Mouse (Mus musculus) midbrain, embryonic 16.5 days (tissue): ENCODE measurements at regions not wholly inside any gene's neighbourhood (a gene's known extent, or its start where the extent isn't known, plus 50 kb on each side); places are given as distances from the start of the nearest gene placed in this dataset.
A peak's percentile ranks its signal among the peaks of the same experiment; 100 is the strongest.
"Not testable (repeated sequence)": the region's sequence is repeated elsewhere in the genome, so short reads cannot be mapped to it uniquely, and the experiment has no call there.

Experiments
- ATAC-seq: fragments of 200-750 bp; cut with Nextera tagmentation; 2 replicates; pipeline ENCODE4 v1.8.0; 2017; ENCODE audit warnings: moderate TSS enrichment
- H3K27ac ChIP-seq: fragments of 300-500 bp; sonication (generic); 2 replicates; pipeline ENCODE4 v1.5.1; 2014; ENCODE audit warnings: mild to moderate bottlenecking, low read length, mixed read lengths
- H3K27me3 ChIP-seq: fragments of 300-500 bp; sonication (generic); 2 replicates; pipeline ENCODE4 v1.6.1; 2014; ENCODE audit warnings: low read depth, low read length, mixed read lengths; ENCODE audit not compliant: control insufficient read depth, insufficient read depth
- H3K36me3 ChIP-seq: fragments of 300-500 bp; sonication (generic); 2 replicates; pipeline ENCODE4 v1.6.1; 2014; ENCODE audit warnings: mild to moderate bottlenecking, low read length, moderate library complexity, mixed read lengths; ENCODE audit not compliant: control insufficient read depth, insufficient read depth
- H3K4me1 ChIP-seq: fragments of 300-500 bp; sonication (generic); 2 replicates; pipeline ENCODE4 v1.6.1; 2014; ENCODE audit warnings: mild to moderate bottlenecking, low read length, mixed read lengths; ENCODE audit not compliant: control insufficient read depth, insufficient read depth
- H3K4me2 ChIP-seq: fragments of 300-500 bp; sonication (generic); 2 replicates; pipeline ENCODE4 v1.6.1; 2014; ENCODE audit warnings: mild to moderate bottlenecking, low read length, mixed read lengths
- H3K4me3 ChIP-seq: fragments of 300-500 bp; sonication (generic); 2 replicates; pipeline ENCODE4 v1.5.1; 2014; ENCODE audit warnings: low read depth, mild to moderate bottlenecking, low read length, moderate library complexity, mixed read lengths
- H3K9ac ChIP-seq: fragments of 300-500 bp; sonication (generic); 2 replicates; pipeline ENCODE4 v1.6.1; 2014; ENCODE audit warnings: low read depth, low read length, mixed read lengths
- H3K9me3 ChIP-seq: fragments of 300-500 bp; sonication (generic); replicated peaks from 2 replicates; pipeline ENCODE4 v1.6.1; 2014; ENCODE audit warnings: mild to moderate bottlenecking, low read length, mixed read lengths; ENCODE audit not compliant: control insufficient read depth, poor library complexity, severe bottlenecking
- WGBS: fragments of 180-500 bp; shearing (Covaris S2); extraction: QIAGEN DNeasy Blood & Tissue Kit; methylation state at CpG from one replicate; pipeline ENCODE4 v1.1.7; 2014; 5-methylcytosine and 5-hydroxymethylcytosine counted together

GRCm38 (mm10) chr13:52250371-52250770, 280.7 kb downstream of the Diras2 start:
- Histone ChIP-seq H3K36me3 (no peaks in the 10 kb centered on the region), H3K9ac (no peak overlapping the region), H3K27me3 (no peaks in the 10 kb centered on the region; the same call in 1 of the 2 replicates), H3K27ac (no peak overlapping the region), H3K4me2 (no peak overlapping the region), H3K4me3 (no peak overlapping the region), H3K4me1 (peaks cover 4% of the 10 kb centered on the region; the same call in 1 of the 2 replicates), H3K9me3 (no peaks in the 10 kb centered on the region)
- WGBS: 68% methylated on average over 4 of the region's 4 CpGs
- ATAC-seq: no peak

- no peak overlapping the region for H3K4me2 ChIP-seq
- H3K27me3 ChIP-seq: no peaks in the 10 kb centered on the region; the same call in 1 of the 2 replicates
- H3K27ac ChIP-seq: no peak overlapping the region
- H3K4me1 ChIP-seq: peaks cover 4% of the 10 kb centered on the region; the same call in 1 of the 2 replicates
- no peaks in the 10 kb centered on the region for H3K36me3 ChIP-seq
- ATAC-seq: no peak
- WGBS: 66% methylated on average over 4 of the region's 4 CpGs
- H3K4me3 ChIP-seq: no peak overlapping the region
- H3K9ac ChIP-seq: no peak overlapping the region
- no peaks in the 10 kb centered on the region for H3K9me3 ChIP-seq
Observed at GRCm38 (mm10) chr13:52252303-52252702, 278.8 kb downstream of the Diras2 start.

DNA sequence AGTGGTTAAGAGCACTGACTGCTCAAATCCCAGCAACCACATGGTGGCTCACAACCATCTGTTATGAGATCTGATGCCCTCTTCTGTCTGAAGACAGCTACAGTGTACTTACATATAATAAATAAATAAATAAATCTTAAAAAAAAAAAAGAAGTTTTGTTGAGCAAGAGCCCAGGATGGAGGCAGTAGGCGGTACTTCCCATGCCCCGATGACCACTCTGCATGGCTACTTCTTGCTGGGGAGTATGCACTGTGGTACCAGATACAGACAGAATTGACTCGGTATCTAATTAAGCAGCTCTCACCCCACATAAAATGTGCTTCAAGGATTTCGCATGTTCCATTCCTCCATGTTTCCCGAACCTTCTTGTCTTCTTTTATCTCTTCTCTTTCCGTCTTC, 278.4 kb downstream of the Diras2 start:
- WGBS: 40% methylated on average over 6 of the region's 6 CpGs
- 0 out of 2 replicates have a peak, but pooled peaks have one; percentile 43 for ATAC-seq
- not testable (repeated sequence) for H3K4me2 ChIP-seq

DNA sequence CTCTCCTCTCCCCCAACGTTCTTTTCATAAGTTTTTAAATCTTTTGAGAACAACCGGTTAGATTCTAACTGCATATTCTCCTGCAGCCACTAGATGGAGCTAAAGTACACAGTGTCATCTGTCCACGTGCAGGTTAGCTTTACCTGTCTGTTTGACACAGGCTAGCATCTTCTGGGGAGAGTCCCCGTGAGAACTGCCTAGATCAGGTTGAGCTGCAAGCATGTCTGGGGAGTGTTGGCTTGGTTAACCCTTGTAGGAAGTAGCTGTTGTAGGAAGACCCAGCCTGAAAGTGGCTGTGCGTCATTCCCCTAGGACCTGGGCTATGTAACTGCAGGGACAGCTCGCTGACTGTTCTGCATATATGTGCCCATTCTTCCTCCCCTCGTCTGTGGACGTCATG, 277.9 kb downstream of the Diras2 start:
- no peak overlapping the region for H3K27ac ChIP-seq
- H3K36me3 ChIP-seq: no peaks in the 10 kb centered on the region
- H3K27me3 ChIP-seq: no peaks in the 10 kb centered on the region; the same call in 1 of the 2 replicates
- no peaks in the 10 kb centered on the region for H3K9me3 ChIP-seq
- no peak overlapping the region for H3K9ac ChIP-seq
- ATAC-seq: peak; percentile 51
- H3K4me1 ChIP-seq: peaks cover 4% of the 10 kb centered on the region; the same call in 1 of the 2 replicates
- H3K4me2 ChIP-seq: no peak overlapping the region
- H3K4me3 ChIP-seq: no peak overlapping the region
- 32% methylated on average over 8 of the region's 8 CpGs for WGBS

More for the DNA sequence above, 278.4 kb downstream of the Diras2 start:
- H3K27ac ChIP-seq, H3K9me3 ChIP-seq, H3K9ac ChIP-seq, H3K36me3 ChIP-seq, H3K4me1 ChIP-seq, H3K27me3 ChIP-seq, H3K4me3 ChIP-seq: not testable (repeated sequence)

GRCm38 (mm10) chr13:52254185-52254584, 276.9 kb downstream of the Diras2 start:
- 12% methylated on average over 9 of the region's 9 CpGs for WGBS

GRCm38 (mm10) chr13:52255697-52256096, 275.4 kb downstream of the Diras2 start:
- H3K27me3 ChIP-seq: no peaks in the 10 kb centered on the region
- WGBS: 75% methylated on average over 5 of the region's 5 CpGs
- ATAC-seq: no peak

More at GRCm38 (mm10) chr13:52254185-52254584, 276.9 kb downstream of the Diras2 start:
- no peaks in the 10 kb centered on the region for H3K36me3 ChIP-seq
- no peak overlapping the region for H3K4me3 ChIP-seq
- no peaks in the 10 kb centered on the region; the same call in 1 of the 2 replicates for H3K27me3 ChIP-seq
- ATAC-seq: 0 out of 2 replicates have a peak, but pooled peaks have one; percentile 57
- H3K4me2 ChIP-seq: no peak overlapping the region
- H3K27ac ChIP-seq: no peak overlapping the region
- H3K4me1 ChIP-seq: peaks cover 4% of the 10 kb centered on the region; the same call in 1 of the 2 replicates
- H3K9ac ChIP-seq: no peak overlapping the region
- H3K9me3 ChIP-seq: no peaks in the 10 kb centered on the region

GRCm38 (mm10) chr13:52258373-52258772, 272.7 kb downstream of the Diras2 start:
- no peak overlapping the region for H3K27ac ChIP-seq
- WGBS: 87% methylated on average over 8 of the region's 8 CpGs
- no peak overlapping the region for H3K4me3 ChIP-seq
- no peaks in the 10 kb centered on the region for H3K9me3 ChIP-seq
- no peaks in the 10 kb centered on the region for H3K27me3 ChIP-seq
- H3K36me3 ChIP-seq: no peaks in the 10 kb centered on the region
- no peak overlapping the region for H3K4me2 ChIP-seq
- H3K4me1 ChIP-seq: peaks cover 4% of the 10 kb centered on the region; the same call in 1 of the 2 replicates
- ATAC-seq: no peak
- no peak overlapping the region for H3K9ac ChIP-seq

More at GRCm38 (mm10) chr13:52255697-52256096, 275.4 kb downstream of the Diras2 start:
- H3K9me3 ChIP-seq: no peaks in the 10 kb centered on the region
- no peaks in the 10 kb centered on the region for H3K36me3 ChIP-seq
- no peak overlapping the region for H3K4me2 ChIP-seq
- H3K4me1 ChIP-seq: peaks cover 4% of the 10 kb centered on the region; the same call in 1 of the 2 replicates
- H3K27ac ChIP-seq: no peak overlapping the region
- no peak overlapping the region for H3K4me3 ChIP-seq
- no peak overlapping the region for H3K9ac ChIP-seq

GRCm38 (mm10) chr13:52262949-52263550, 268.0 kb downstream of the Diras2 start:
- peak; percentile 62; the same call in 1 of the 2 replicates for ATAC-seq
- Histone ChIP-seq H3K4me3 (no peak overlapping the region), H3K27me3 (no peaks in the 10 kb centered on the region), H3K9me3 (no peaks in the 10 kb centered on the region), H3K27ac (no peak overlapping the region), H3K36me3 (no peaks in the 10 kb centered on the region), H3K9ac (no peak overlapping the region), H3K4me2 (no peak overlapping the region), H3K4me1 (no peaks in the 10 kb centered on the region)
- WGBS: 64% methylated on average over 14 of the region's 14 CpGs

GRCm38 (mm10) chr13:52268279-52268678, 262.8 kb downstream of the Diras2 start:
- H3K36me3 ChIP-seq: no peaks in the 10 kb centered on the region
- 62% methylated on average over 6 of the region's 6 CpGs for WGBS
- H3K27me3 ChIP-seq: no peaks in the 10 kb centered on the region
- H3K4me2 ChIP-seq: no peak overlapping the region
- no peaks in the 10 kb centered on the region for H3K4me1 ChIP-seq
- H3K27ac ChIP-seq: no peak overlapping the region; the same call in 1 of the 2 replicates
- H3K9ac ChIP-seq: no peak overlapping the region
- H3K4me3 ChIP-seq: no peak overlapping the region
- no peak for ATAC-seq
- H3K9me3 ChIP-seq: no peaks in the 10 kb centered on the region
